Mouse (Mus musculus) lung, adult 2 months (tissue): ENCODE results near the gene Gm43552. TPM values are rescaled to one million over a fixed set of nuclear protein-coding genes. Genes with fewer than 3 reads are reported as not detected.
A peak's percentile ranks its signal among the peaks of the same experiment; 100 is the strongest.

ENCODE experiments used
- DNase-seq: peaks from one replicate; pipeline ENCODE4 v3.0.0; 2022
- H3K4me1 ChIP-seq: fragments of 200-500 bp; 2 replicates; pipeline ENCODE4 v1.6.1; 2011; ENCODE audit warnings: low read length; ENCODE audit not compliant: control insufficient read depth, insufficient read depth
- H3K4me3 ChIP-seq: fragments of 200-500 bp; replicated peaks from 2 replicates; pipeline ENCODE3; 2011; ENCODE audit warnings: low read depth, mild to moderate bottlenecking, control low read depth, low read length; ENCODE audit errors: extremely low read depth
- CTCF ChIP-seq: fragments of 200-500 bp; IDR thresholded peaks from 2 replicates; pipeline ENCODE4 v1.5.1; 2011; ENCODE audit warnings: mild to moderate bottlenecking, low read length, control low read depth; ENCODE audit not compliant: insufficient read depth
- POLR2A ChIP-seq: fragments of 200-500 bp; IDR thresholded peaks from 2 replicates; pipeline ENCODE4 v1.6.1; 2011; ENCODE audit warnings: low read depth, mild to moderate bottlenecking, control low read depth, low read length, borderline replicate concordance; ENCODE audit errors: extremely low read depth
- WGBS: fragments of 180-500 bp; shearing (Covaris S2); methylation state at CpG from one replicate; pipeline ENCODE4 v1.1.7; 2018; 5-methylcytosine and 5-hydroxymethylcytosine counted together
- polyA plus RNA-seq: library from polyadenylated mRNA; depleted of rRNA; stranded (reverse); fragments of >200 nt; gene quantifications from 2 replicates; pipeline ENCODE4 v1.2.3, GENCODE M21; 2012

Gene Gm43552
- polyA plus RNA-seq, 1 experiment, result not detected

- peak; percentile 22 for DNase-seq
- no peaks in the 10 kb centered on the region for H3K4me1 ChIP-seq
- TF ChIP-seq CTCF (no peak), POLR2A (no peak)
- no peak overlapping the region for H3K4me3 ChIP-seq
- WGBS, result 44% methylated on average over 4 of the region's 4 CpGs
Observed at GRCm38 (mm10) chr5:65428321-65428720, 64.3 kb downstream of the Gm43552 start.

- no peak for DNase-seq
- TF ChIP-seq CTCF (no peak), POLR2A (no peak)
- no peaks in the 10 kb centered on the region for H3K4me1 ChIP-seq
- WGBS, result 79% methylated on average over 5 of the region's 5 CpGs
- no peak overlapping the region for H3K4me3 ChIP-seq
Observed at GRCm38 (mm10) chr5:65425251-65425650, 67.4 kb downstream of the Gm43552 start.

GRCm38 (mm10) chr5:65424215-65424614 lies 68.4 kb downstream of the Gm43552 start:
- WGBS, result 76% methylated on average over 6 of the region's 6 CpGs
- DNase-seq, result no peak
- TF ChIP-seq CTCF, result no peak
- no peak for TF ChIP-seq POLR2A

GRCm38 (mm10) chr5:65422803-65423202 lies 69.8 kb downstream of the Gm43552 start:
- no peaks in the 10 kb centered on the region for H3K4me1 ChIP-seq
- no peak overlapping the region for H3K4me3 ChIP-seq
- no peak for DNase-seq
- no peak for TF ChIP-seq POLR2A
- no peak for TF ChIP-seq CTCF
- 97% methylated on average over 8 of the region's 8 CpGs for WGBS

More at GRCm38 (mm10) chr5:65424215-65424614, 68.4 kb downstream of the Gm43552 start:
- no peak overlapping the region for H3K4me3 ChIP-seq
- H3K4me1 ChIP-seq, result no peaks in the 10 kb centered on the region

- WGBS, result 77% methylated on average over 6 of the region's 6 CpGs
- DNase-seq, result no peak
- TF ChIP-seq CTCF (no peak), POLR2A (no peak)
- Histone ChIP-seq H3K4me3 (no peak overlapping the region), H3K4me1 (no peaks in the 10 kb centered on the region)
Observed at GRCm38 (mm10) chr5:65420822-65421221, 71.8 kb downstream of the Gm43552 start.

- Histone ChIP-seq H3K4me3 (no peak overlapping the region), H3K4me1 (no peaks in the 10 kb centered on the region)
- TF ChIP-seq POLR2A (no peak), CTCF (no peak)
- 79% methylated on average over 10 of the region's 10 CpGs for WGBS
- DNase-seq, result no peak
Observed at GRCm38 (mm10) chr5:65419136-65419535, 73.5 kb downstream of the Gm43552 start.

- no peaks in the 10 kb centered on the region for H3K4me1 ChIP-seq
- no peak overlapping the region for H3K4me3 ChIP-seq
- TF ChIP-seq POLR2A (no peak), CTCF (no peak)
- DNase-seq, result no peak
- 44% methylated on average over 26 of the region's 26 CpGs for WGBS
Observed at GRCm38 (mm10) chr5:65415653-65416458, 76.8 kb downstream of the Gm43552 start.

- TF ChIP-seq POLR2A (no peak), CTCF (no peak)
- Histone ChIP-seq H3K4me3 (no peak overlapping the region), H3K4me1 (no peaks in the 10 kb centered on the region)
- DNase-seq, result no peak
- WGBS, result 87% methylated on average over 12 of the region's 12 CpGs
Observed at GRCm38 (mm10) chr5:65407989-65408388, 84.6 kb downstream of the Gm43552 start.

- 19% methylated on average over 2 of the region's 2 CpGs for WGBS
- Histone ChIP-seq H3K4me1 (no peaks in the 10 kb centered on the region), H3K4me3 (no peak overlapping the region)
- DNase-seq, result peak; percentile 74
- no peak for TF ChIP-seq POLR2A
- TF ChIP-seq CTCF, result peak; percentile 63
Observed at GRCm38 (mm10) chr5:65401251-65401994, 91.2 kb downstream of the Gm43552 start.
